Mouse (Mus musculus): Measurements from ENCODE around the gene Nipsnap2. TPM values are rescaled to one million over a fixed set of nuclear protein-coding genes. Genes with fewer than 3 reads are reported as not detected.

Nipsnap2 gene
- polyA plus RNA-seq, 1 experiment from 2014 or later: 95.6 TPM

DNA sequence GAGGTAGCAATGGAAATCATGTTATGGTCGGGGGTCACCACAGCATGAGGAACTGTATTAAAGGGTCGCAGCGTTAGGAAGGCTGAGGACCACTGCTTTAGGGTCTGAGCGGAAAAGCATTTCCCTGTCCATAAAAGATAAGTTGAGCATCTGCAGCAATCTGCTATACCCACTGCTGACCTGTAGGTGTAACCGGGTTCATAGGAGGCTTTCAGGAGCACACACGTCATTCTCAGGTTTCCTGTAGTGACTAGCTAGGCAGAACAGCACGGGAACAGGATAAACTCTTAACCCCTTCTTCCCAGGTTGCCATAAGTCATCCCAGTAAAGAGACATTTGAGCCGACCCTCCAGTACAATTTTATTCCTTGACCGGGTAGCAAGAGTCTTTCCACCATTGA is 7.8 kb upstream of the Nipsnap2 start:
- Histone ChIP-seq H3K27ac (ENCODE audit: low read depth, low read length) (no peak overlapping the region), H3K4me2 (ENCODE audit: low read depth, low read length) (no peak overlapping the region), H3K9me3 (ENCODE audit: control insufficient read depth, low read length) (no peaks in the 10 kb centered on the region), H3K27me3 (ENCODE audit: control insufficient read depth, insufficient read depth, low read length) (no peaks in the 10 kb centered on the region), H3K9ac (replicated peaks; ENCODE audit: low read depth, low read length) (no peak overlapping the region), H3K4me3 (ENCODE audit: low read depth, low read length) (no peak overlapping the region), H3K4me1 (ENCODE audit: control insufficient read depth, insufficient read depth, low read length) (peaks cover 7% of the 10 kb centered on the region), H3K36me3 (ENCODE audit: control insufficient read depth, insufficient read depth, low read length) (0 out of 2 replicates have a peak, but pooled peaks cover 4% of the 10 kb centered on the region)
- no peak for ATAC-seq (ENCODE audit: low read depth)
- WGBS: 93% methylated on average over 9 of the region's 9 CpGs

DNA sequence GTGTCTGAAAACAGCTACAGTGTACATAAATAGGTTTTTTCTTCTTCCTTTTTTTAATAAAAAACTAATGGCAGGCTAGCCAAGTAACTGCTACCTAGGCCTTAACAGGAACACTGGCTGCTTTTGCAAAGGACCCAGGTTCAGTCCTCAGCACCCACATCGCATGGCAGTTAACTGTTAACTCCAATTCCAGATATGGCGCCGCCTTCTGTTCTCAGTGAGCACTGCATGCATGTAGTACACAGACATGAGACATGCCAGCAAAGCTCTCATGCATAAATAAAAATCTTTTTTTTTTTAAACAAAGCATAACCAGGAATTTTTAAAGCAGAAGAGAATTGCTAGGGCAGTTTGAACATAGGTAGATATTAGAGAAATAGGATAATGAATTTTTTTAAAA is 4.7 kb upstream of the Nipsnap2 start:
- H3K27ac ChIP-seq (ENCODE audit: low read depth, low read length): no peak overlapping the region
- 88% methylated on average over 3 of the region's 3 CpGs for WGBS
- H3K4me3 ChIP-seq (ENCODE audit: low read depth, low read length): no peak overlapping the region
- peaks cover 7% of the 10 kb centered on the region for H3K4me1 ChIP-seq (ENCODE audit: control insufficient read depth, insufficient read depth, low read length)
- 0 out of 2 replicates have a peak, but pooled peaks cover 4% of the 10 kb centered on the region for H3K36me3 ChIP-seq (ENCODE audit: control insufficient read depth, insufficient read depth, low read length)
- no peaks in the 10 kb centered on the region for H3K9me3 ChIP-seq (ENCODE audit: control insufficient read depth, low read length)
- H3K9ac ChIP-seq (replicated peaks; ENCODE audit: low read depth, low read length): no peak overlapping the region
- H3K27me3 ChIP-seq (ENCODE audit: control insufficient read depth, insufficient read depth, low read length): no peaks in the 10 kb centered on the region
- no peak overlapping the region for H3K4me2 ChIP-seq (ENCODE audit: low read depth, low read length)
- ATAC-seq (ENCODE audit: low read depth): no peak

DNA sequence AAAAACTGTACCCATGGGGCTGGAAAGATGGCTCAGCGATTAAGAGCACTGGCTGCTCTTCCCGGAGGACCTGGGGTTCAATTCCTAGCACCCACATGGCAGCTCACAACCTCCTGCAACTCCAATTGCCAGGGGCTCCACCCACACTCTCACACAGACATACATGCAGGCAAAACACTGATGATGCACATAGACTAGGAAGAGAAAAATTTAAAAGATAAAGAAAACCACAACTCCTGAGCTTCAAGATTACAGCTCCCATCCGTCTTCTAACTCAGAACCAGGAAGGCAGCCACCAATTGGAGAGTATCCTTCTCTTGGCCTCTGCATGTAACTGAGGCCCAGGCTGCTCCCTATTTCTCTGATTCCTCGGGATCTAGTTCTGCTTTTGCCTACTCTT is 595 bp upstream of the Nipsnap2 start:
- 47% methylated on average over 4 of the region's 4 CpGs for WGBS
- ATAC-seq (ENCODE audit: low read depth): no peak
- Histone ChIP-seq H3K4me1 (ENCODE audit: control insufficient read depth, insufficient read depth, low read length) (0 out of 2 replicates have a peak, but pooled peaks cover 6% of the 10 kb centered on the region), H3K27me3 (ENCODE audit: control insufficient read depth, insufficient read depth, low read length) (no peaks in the 10 kb centered on the region), H3K4me2 (ENCODE audit: low read depth, low read length) (peak overlapping the region; percentile 60), H3K9me3 (ENCODE audit: control insufficient read depth, low read length) (no peaks in the 10 kb centered on the region), H3K36me3 (ENCODE audit: control insufficient read depth, insufficient read depth, low read length) (no peaks in the 10 kb centered on the region), H3K4me3 (ENCODE audit: low read depth, low read length) (peak overlapping the region; percentile 83), H3K9ac (replicated peaks; ENCODE audit: low read depth, low read length) (no peak overlapping the region), H3K27ac (ENCODE audit: low read depth, low read length) (0 out of 2 replicates have a peak overlapping the region, but pooled peaks have one; percentile 92)

DNA sequence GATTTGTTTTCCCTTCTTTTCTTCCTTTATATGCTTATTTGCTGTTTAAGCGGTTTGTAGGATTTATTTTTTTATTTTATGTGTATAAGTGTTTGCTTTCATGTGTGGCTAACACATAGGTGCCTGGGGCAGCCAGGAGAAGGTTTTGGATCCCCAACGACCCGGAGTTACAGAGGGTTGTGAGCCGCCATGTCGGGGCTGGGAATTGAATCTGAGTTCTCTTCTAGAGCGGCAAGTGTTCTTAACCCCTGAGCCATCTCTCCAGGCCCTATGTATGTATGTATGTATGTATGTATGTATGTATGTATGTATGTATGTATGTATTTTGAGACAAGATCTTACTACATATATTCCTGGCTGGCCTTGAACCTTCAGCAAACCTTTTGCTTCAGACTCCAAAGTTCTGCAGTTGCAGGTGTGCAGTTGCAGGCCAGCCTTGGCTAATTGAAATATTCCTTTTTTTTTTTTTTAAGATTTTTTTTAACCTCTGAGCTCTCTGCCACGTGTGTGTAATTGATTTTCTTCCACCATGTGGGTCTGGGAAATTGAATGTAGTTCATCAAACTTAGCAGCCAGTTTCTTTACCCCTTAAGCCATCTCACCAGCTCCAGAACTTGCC is 1.0 kb downstream of the Nipsnap2 start:
- 20% methylated on average over 7 of the region's 7 CpGs for WGBS
- Histone ChIP-seq H3K27me3 (ENCODE audit: control insufficient read depth, insufficient read depth, low read length) (no peaks in the 10 kb centered on the region), H3K4me1 (ENCODE audit: control insufficient read depth, insufficient read depth, low read length) (0 out of 2 replicates have a peak, but pooled peaks cover 6% of the 10 kb centered on the region), H3K9me3 (ENCODE audit: control insufficient read depth, low read length) (no peaks in the 10 kb centered on the region), H3K9ac (replicated peaks; ENCODE audit: low read depth, low read length) (peak overlapping the region; percentile 90), H3K4me3 (ENCODE audit: low read depth, low read length) (peak overlapping the region; percentile 83), H3K27ac (ENCODE audit: low read depth, low read length) (no peak overlapping the region), H3K4me2 (ENCODE audit: low read depth, low read length) (peak overlapping the region; percentile 60), H3K36me3 (ENCODE audit: control insufficient read depth, insufficient read depth, low read length) (no peaks in the 10 kb centered on the region)
- no peak for ATAC-seq (ENCODE audit: low read depth)

DNA sequence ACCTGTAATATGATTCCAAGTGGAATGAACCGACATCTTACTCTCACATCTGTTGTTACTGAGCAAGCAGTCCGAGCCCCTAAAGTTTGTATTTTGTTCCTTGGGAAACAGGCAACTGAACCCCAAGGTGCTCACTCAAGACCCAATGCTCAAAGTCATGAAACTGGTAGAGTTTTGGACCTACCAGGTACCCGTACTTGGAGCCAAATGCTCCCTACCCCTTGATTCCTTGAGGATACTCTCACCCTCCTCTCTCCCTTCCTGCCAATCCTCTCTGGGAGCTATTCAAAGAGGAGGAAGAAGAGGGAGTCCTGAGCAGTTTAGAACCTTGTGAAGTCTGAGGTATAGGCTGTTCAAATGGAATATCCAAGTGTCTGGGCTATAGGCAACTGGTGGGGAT is 1.9 kb downstream of the Nipsnap2 start:
- H3K27ac ChIP-seq (ENCODE audit: low read depth, low read length): no peak overlapping the region
- H3K27me3 ChIP-seq (ENCODE audit: control insufficient read depth, insufficient read depth, low read length): no peaks in the 10 kb centered on the region
- no peak overlapping the region for H3K4me3 ChIP-seq (ENCODE audit: low read depth, low read length)
- 0 out of 2 replicates have a peak, but pooled peaks cover 6% of the 10 kb centered on the region for H3K4me1 ChIP-seq (ENCODE audit: control insufficient read depth, insufficient read depth, low read length)
- H3K4me2 ChIP-seq (ENCODE audit: low read depth, low read length): no peak overlapping the region
- 90% methylated on average over 3 of the region's 3 CpGs for WGBS
- no peak overlapping the region for H3K9ac ChIP-seq (replicated peaks; ENCODE audit: low read depth, low read length)
- ATAC-seq (ENCODE audit: low read depth): no peak
- H3K9me3 ChIP-seq (ENCODE audit: control insufficient read depth, low read length): no peaks in the 10 kb centered on the region
- H3K36me3 ChIP-seq (ENCODE audit: control insufficient read depth, insufficient read depth, low read length): no peaks in the 10 kb centered on the region

DNA sequence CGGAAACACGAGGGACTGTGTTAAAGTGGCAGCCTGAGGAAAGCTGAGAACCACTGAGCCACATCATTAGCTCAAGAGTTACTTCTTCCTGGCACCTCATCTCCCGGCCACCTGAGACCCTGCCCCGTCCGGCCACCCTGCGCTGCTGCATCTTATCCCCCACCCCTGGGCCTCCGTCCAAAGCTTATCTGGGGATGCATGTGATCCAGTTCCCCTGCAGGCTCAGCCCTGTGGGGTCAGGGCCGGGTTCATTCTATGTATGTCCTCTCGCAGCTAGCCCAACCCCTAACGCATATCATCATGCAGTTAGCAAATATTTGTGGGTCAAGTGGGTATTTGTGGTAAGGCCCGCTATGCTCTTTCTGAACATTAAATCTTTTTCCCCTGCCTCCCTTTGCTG is 4.4 kb downstream of the Nipsnap2 start:
- Histone ChIP-seq H3K4me3 (ENCODE audit: low read depth, low read length) (no peak overlapping the region), H3K27me3 (ENCODE audit: control insufficient read depth, insufficient read depth, low read length) (no peaks in the 10 kb centered on the region), H3K4me2 (ENCODE audit: low read depth, low read length) (no peak overlapping the region), H3K27ac (ENCODE audit: low read depth, low read length) (no peak overlapping the region), H3K9me3 (ENCODE audit: control insufficient read depth, low read length) (no peaks in the 10 kb centered on the region), H3K36me3 (ENCODE audit: control insufficient read depth, insufficient read depth, low read length) (no peaks in the 10 kb centered on the region), H3K4me1 (ENCODE audit: control insufficient read depth, insufficient read depth, low read length) (0 out of 2 replicates have a peak, but pooled peaks cover 6% of the 10 kb centered on the region), H3K9ac (replicated peaks; ENCODE audit: low read depth, low read length) (no peak overlapping the region)
- WGBS: 63% methylated on average over 11 of the region's 11 CpGs
- ATAC-seq (ENCODE audit: low read depth): no peak

DNA sequence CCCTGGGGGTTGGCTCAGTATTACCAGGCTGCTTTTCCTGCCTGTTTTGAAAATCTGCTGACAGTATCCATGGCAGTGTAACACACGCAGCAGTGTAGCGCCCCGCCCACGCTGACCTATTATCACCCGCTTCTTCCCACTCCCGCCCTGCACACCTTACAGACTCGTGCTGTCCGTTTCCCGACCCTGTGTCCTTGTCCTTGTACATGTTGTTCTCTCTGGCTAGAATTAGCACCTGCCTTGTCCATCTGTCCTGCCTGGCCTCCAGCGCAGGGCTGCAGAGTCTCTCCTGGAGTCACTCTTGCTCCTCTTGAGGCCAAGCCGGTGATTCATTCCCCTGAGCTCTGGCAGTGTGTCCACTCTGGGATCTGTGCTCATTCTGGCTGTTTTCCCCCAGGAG is 5.5 kb downstream of the Nipsnap2 start:
- H3K4me2 ChIP-seq (ENCODE audit: low read depth, low read length): no peak overlapping the region
- H3K9ac ChIP-seq (replicated peaks; ENCODE audit: low read depth, low read length): no peak overlapping the region
- H3K27me3 ChIP-seq (ENCODE audit: control insufficient read depth, insufficient read depth, low read length): no peaks in the 10 kb centered on the region
- H3K9me3 ChIP-seq (ENCODE audit: control insufficient read depth, low read length): no peaks in the 10 kb centered on the region
- 85% methylated on average over 11 of the region's 11 CpGs for WGBS
- H3K36me3 ChIP-seq (ENCODE audit: control insufficient read depth, insufficient read depth, low read length): no peaks in the 10 kb centered on the region
- no peak for ATAC-seq (ENCODE audit: low read depth)
- H3K4me1 ChIP-seq (ENCODE audit: control insufficient read depth, insufficient read depth, low read length): 0 out of 2 replicates have a peak, but pooled peaks cover 6% of the 10 kb centered on the region
- no peak overlapping the region for H3K4me3 ChIP-seq (ENCODE audit: low read depth, low read length)
- H3K27ac ChIP-seq (ENCODE audit: low read depth, low read length): no peak overlapping the region

DNA sequence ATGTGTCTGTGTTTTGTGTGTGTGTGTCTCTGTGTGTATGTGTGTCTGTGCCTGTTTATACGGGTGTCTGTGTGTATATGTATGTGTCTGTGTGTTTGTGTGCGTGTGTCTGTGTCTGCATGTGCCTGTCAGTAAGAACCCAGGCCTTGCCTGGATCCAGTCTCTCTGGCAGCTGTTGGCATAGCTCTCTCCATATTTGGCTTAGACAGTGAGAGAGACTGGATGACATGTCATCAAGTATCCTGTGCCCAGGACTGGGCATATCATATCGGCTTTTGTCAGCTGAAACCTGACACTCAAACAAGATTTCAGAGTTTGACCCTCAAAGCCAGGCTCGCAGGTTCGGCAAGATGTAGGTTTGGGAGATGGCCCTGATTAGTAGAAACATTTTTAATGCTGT is 6.2 kb downstream of the Nipsnap2 start:
- Histone ChIP-seq H3K36me3 (ENCODE audit: control insufficient read depth, insufficient read depth, low read length) (no peaks in the 10 kb centered on the region), H3K9me3 (ENCODE audit: control insufficient read depth, low read length) (no peaks in the 10 kb centered on the region), H3K27ac (ENCODE audit: low read depth, low read length) (no peak overlapping the region), H3K4me1 (ENCODE audit: control insufficient read depth, insufficient read depth, low read length) (0 out of 2 replicates have a peak, but pooled peaks cover 4% of the 10 kb centered on the region), H3K9ac (replicated peaks; ENCODE audit: low read depth, low read length) (no peak overlapping the region), H3K27me3 (ENCODE audit: control insufficient read depth, insufficient read depth, low read length) (no peaks in the 10 kb centered on the region), H3K4me2 (ENCODE audit: low read depth, low read length) (no peak overlapping the region), H3K4me3 (ENCODE audit: low read depth, low read length) (no peak overlapping the region)
- WGBS: 90% methylated on average over 5 of the region's 5 CpGs
- no peak for ATAC-seq (ENCODE audit: low read depth)

DNA sequence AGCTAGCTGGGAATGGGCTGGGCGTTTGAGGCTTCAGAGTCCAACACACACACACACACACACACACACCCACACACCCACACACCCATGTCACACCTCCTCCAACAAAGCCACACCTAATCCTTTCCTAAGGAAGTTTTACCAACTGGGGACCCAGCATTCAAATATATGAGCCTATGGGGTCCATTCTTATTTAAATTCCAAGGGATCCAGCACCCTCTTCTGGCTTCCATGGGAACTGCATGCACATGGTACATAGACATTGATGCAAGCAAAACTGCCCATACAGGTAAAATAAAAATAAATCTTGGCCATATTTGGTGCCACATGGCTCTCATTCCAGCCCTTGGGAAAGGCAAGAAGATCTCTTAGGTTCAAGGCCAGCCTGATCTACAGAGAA is 16.1 kb downstream of the Nipsnap2 start:
- ATAC-seq (ENCODE audit: low read depth): no peak
- H3K27me3 ChIP-seq (ENCODE audit: control insufficient read depth, insufficient read depth, low read length): no peaks in the 10 kb centered on the region
- no peak overlapping the region for H3K4me3 ChIP-seq (ENCODE audit: low read depth, low read length)
- WGBS: 94% methylated on average over 1 of the region's 1 CpGs
- no peak overlapping the region for H3K27ac ChIP-seq (ENCODE audit: low read depth, low read length)
- no peaks in the 10 kb centered on the region for H3K9me3 ChIP-seq (ENCODE audit: control insufficient read depth, low read length)
- H3K4me2 ChIP-seq (ENCODE audit: low read depth, low read length): no peak overlapping the region
- H3K4me1 ChIP-seq (ENCODE audit: control insufficient read depth, insufficient read depth, low read length): no peaks in the 10 kb centered on the region
- peaks cover 15% of the 10 kb centered on the region; the same call in 1 of the 2 replicates for H3K36me3 ChIP-seq (ENCODE audit: control insufficient read depth, insufficient read depth, low read length)
- H3K9ac ChIP-seq (replicated peaks; ENCODE audit: low read depth, low read length): no peak overlapping the region

All from neural tube, embryonic 14.5 days (tissue).